Mouse (Mus musculus) hindbrain, embryonic 16.5 days (tissue): ENCODE measurements at regions not wholly inside any gene's neighbourhood (a gene's known extent, or its start where the extent isn't known, plus 50 kb on each side); places are given as distances from the start of the nearest gene placed in this dataset.
A peak's percentile ranks its signal among the peaks of the same experiment; 100 is the strongest.

Experiments used
- ATAC-seq: fragments of 200-750 bp; cut with Nextera tagmentation; 2 replicates; pipeline ENCODE4 v1.8.0; 2017; ENCODE audit warnings: moderate TSS enrichment, moderate library complexity
- H3K27ac ChIP-seq: fragments of 300-500 bp; sonication (generic); 2 replicates; pipeline ENCODE4 v1.5.1; 2014; ENCODE audit warnings: low read depth, mild to moderate bottlenecking, control low read depth, low read length, moderate library complexity
- H3K27me3 ChIP-seq: fragments of 300-500 bp; sonication (generic); replicated peaks from 2 replicates; pipeline ENCODE4 v1.6.1; 2014; ENCODE audit warnings: low read length; ENCODE audit not compliant: control insufficient read depth, insufficient read depth
- H3K36me3 ChIP-seq: fragments of 300-500 bp; sonication (generic); 2 replicates; pipeline ENCODE4 v1.6.1; 2014; ENCODE audit warnings: mild to moderate bottlenecking, low read length, moderate library complexity, mixed read lengths; ENCODE audit not compliant: control insufficient read depth, insufficient read depth
- H3K4me1 ChIP-seq: fragments of 300-500 bp; sonication (generic); 2 replicates; pipeline ENCODE4 v1.6.1; 2014; ENCODE audit warnings: low read depth, low read length; ENCODE audit not compliant: control insufficient read depth, insufficient read depth
- H3K4me2 ChIP-seq: fragments of 300-500 bp; sonication (generic); 2 replicates; pipeline ENCODE4 v1.6.1; 2014; ENCODE audit warnings: mild to moderate bottlenecking, low read length, control low read depth, moderate library complexity
- H3K4me3 ChIP-seq: fragments of 300-500 bp; sonication (generic); 2 replicates; pipeline ENCODE4 v1.5.1; 2014; ENCODE audit warnings: mild to moderate bottlenecking, low read length, control low read depth, moderate library complexity
- H3K9ac ChIP-seq: fragments of 300-500 bp; sonication (generic); 2 replicates; pipeline ENCODE4 v1.6.1; 2014; ENCODE audit warnings: low read depth, mild to moderate bottlenecking, control low read depth, low read length, moderate library complexity
- H3K9me3 ChIP-seq: fragments of 300-500 bp; sonication (generic); 2 replicates; pipeline ENCODE4 v1.6.1; 2014; ENCODE audit warnings: mild to moderate bottlenecking, low read length, moderate library complexity; ENCODE audit not compliant: control insufficient read depth
- WGBS: fragments of 180-500 bp; shearing (Covaris S2); extraction: QIAGEN DNeasy Blood & Tissue Kit; methylation state at CpG from one replicate; pipeline ENCODE4 v1.1.7; 2014; 5-methylcytosine and 5-hydroxymethylcytosine counted together

DNA sequence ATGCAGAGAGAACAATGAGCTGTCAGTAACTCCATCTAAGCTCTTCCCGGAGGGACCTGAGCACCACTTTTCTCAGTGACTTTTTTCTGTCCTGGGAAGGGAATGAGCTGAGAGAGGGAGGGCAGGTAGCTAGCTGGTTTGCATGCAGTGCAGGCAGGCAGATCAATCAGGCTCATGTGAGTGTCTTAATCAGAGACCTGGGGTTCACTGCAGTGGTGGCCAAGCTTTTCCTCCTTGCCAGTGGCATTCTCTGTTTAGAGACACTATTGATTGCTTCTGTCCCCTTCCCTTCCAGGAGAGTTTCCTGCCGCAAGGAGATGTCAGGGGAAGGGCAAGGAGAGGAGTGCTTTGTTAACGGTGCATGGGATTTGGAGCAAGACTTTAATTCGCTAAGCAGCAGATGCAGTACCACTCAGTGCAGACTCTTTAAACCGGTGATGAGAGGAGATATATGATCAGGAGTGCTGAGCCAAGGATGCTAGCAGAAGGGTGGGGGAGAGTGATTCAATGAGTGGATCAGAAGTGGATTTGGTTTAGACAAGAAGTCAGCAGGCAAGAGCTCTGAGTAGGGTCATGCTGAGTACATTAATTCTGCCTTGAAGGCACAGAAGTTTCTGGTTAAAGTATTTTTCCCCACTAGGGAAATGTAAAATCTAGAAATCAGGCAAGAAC is 535.4 kb upstream of the Sel1l start:
- H3K27me3 ChIP-seq = no peaks in the 10 kb centered on the region
- H3K4me3 ChIP-seq = no peak overlapping the region
- peaks cover 5% of the 10 kb centered on the region; the same call in 1 of the 2 replicates for H3K4me1 ChIP-seq
- WGBS = 10% methylated on average over 5 of the region's 5 CpGs
- H3K36me3 ChIP-seq = no peaks in the 10 kb centered on the region
- no peak overlapping the region for H3K9ac ChIP-seq
- no peaks in the 10 kb centered on the region for H3K9me3 ChIP-seq
- peak; percentile 69 for ATAC-seq
- peak overlapping the region; percentile 28; the same call in 1 of the 2 replicates for H3K4me2 ChIP-seq
- 0 out of 2 replicates have a peak overlapping the region, but pooled peaks have one; percentile 23 for H3K27ac ChIP-seq

DNA sequence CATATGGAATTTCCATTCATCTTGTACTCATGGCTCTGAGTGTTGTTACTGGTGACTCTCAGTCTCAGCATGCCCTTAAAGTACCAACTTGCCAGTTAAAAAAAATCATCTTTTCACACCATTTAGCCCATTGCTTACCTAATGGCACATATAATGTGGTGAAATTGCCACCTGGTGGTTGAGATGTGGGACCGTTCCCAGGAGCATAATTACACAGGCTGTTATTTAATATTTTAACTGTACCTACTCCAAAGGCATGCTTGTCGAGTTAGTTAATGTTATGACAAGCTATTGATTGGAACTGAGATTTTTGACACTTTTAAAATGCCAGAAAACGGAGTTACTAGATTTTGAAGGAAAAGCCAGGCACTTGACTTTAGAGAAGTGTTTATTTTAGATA is 530.2 kb upstream of the Sel1l start:
- 60% methylated on average over 3 of the region's 3 CpGs for WGBS
- Histone ChIP-seq H3K27ac (no peak overlapping the region), H3K4me3 (no peak overlapping the region), H3K27me3 (no peaks in the 10 kb centered on the region), H3K36me3 (no peaks in the 10 kb centered on the region), H3K9me3 (no peaks in the 10 kb centered on the region), H3K4me2 (no peak overlapping the region), H3K9ac (no peak overlapping the region), H3K4me1 (peaks cover 1% of the 10 kb centered on the region; the same call in 1 of the 2 replicates)
- no peak for ATAC-seq

DNA sequence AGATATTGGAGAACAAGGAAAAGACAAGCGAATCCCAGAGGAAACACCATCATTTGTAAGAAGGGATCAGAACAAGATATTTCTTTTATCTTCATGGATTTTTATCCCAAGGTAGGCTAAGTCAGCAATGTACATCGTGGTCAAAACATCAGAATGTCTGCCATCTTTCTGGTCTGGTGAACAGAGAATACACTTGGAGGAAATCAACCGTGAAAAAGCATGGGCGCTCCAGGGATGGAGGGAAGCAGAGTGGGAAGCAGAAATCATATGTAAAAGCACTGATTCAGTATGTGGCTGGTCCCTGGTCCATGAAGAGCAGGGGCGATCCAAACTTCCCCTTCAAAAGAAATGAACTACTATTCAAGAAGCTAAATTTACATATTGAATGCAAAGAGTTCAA is 517.0 kb upstream of the Sel1l start:
- ATAC-seq = no peak
- no peak overlapping the region for H3K4me2 ChIP-seq
- no peaks in the 10 kb centered on the region for H3K36me3 ChIP-seq
- no peaks in the 10 kb centered on the region for H3K9me3 ChIP-seq
- no peak overlapping the region for H3K9ac ChIP-seq
- no peak overlapping the region for H3K27ac ChIP-seq
- no peaks in the 10 kb centered on the region for H3K4me1 ChIP-seq
- H3K27me3 ChIP-seq = no peaks in the 10 kb centered on the region
- 74% methylated on average over 5 of the region's 5 CpGs for WGBS
- no peak overlapping the region for H3K4me3 ChIP-seq

DNA sequence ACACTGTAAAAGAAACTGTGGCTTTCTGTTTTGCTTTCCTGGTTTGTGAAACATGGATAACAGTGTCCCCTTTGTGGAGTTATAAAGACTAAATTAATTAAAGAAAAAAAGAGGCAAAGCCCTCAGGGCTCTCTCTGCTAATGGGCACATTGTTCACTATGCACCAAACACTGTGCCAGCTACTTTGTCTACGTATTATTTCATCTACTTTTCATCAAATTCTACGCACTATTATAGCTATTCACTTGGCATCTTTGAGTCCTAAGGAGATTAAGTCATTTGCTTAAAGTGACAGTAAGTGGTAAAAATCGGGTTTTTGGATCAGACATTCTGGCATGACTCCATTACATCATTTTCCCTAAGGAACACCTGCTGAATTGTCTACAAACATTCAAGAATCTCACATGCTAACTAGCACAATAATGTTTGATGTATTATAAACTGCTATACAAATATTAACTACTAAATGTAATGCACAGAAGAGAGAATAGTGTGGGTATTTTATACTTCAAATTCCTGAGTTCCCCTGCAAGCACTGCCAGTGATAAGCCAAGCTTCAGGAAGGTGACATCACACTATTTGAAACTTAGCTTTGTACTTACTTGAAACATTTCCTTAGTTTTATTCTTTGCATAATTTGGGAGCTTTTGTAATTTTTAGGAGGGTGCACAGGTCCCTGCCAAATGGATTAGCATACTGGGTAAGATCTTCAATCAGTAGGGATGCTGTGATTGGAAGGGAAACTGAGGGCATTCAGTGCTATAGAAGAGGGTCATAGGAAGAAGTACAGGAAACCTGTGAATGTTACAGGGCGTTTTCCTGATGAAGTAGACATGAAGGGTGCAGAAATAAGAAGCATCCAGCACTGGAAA is 504.7 kb upstream of the Sel1l start:
- no peak overlapping the region for H3K4me2 ChIP-seq
- H3K27me3 ChIP-seq = no peaks in the 10 kb centered on the region
- H3K4me3 ChIP-seq = no peak overlapping the region
- H3K27ac ChIP-seq = no peak overlapping the region
- 55% methylated on average over 4 of the region's 4 CpGs for WGBS
- no peak for ATAC-seq
- H3K9me3 ChIP-seq = no peaks in the 10 kb centered on the region
- no peak overlapping the region for H3K9ac ChIP-seq
- no peaks in the 10 kb centered on the region for H3K4me1 ChIP-seq
- H3K36me3 ChIP-seq = no peaks in the 10 kb centered on the region

GRCm38 (mm10) chr12:92318241-92318640 is 469.3 kb upstream of the Sel1l start:
- H3K4me2 ChIP-seq = no peak overlapping the region
- ATAC-seq = no peak
- no peak overlapping the region for H3K9ac ChIP-seq
- H3K27ac ChIP-seq = no peak overlapping the region
- no peaks in the 10 kb centered on the region for H3K4me1 ChIP-seq
- no peaks in the 10 kb centered on the region for H3K36me3 ChIP-seq
- no peaks in the 10 kb centered on the region for H3K9me3 ChIP-seq
- no peak overlapping the region for H3K4me3 ChIP-seq
- whole genome bisulfite sequencing = 50% methylated on average over 1 of the region's 1 CpGs
- no peaks in the 10 kb centered on the region for H3K27me3 ChIP-seq

DNA sequence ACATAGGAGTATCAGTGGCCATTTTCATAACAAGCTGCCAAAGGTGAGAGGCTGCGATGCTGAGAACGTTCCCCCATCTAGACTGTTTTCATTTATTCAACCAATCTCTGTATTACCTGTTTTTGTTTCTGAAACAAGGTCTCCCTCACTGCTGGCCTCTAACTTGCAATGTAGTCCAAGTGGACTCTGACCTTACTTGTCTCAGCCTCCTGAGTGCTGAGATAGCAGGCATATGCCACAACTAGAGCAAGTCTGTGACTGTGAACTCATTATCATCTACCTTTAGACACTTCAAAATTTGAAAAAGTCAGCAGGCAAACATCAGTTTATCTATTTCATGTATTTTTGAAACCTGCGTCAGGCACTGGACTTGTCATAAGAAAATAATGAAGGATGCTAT is 468.7 kb upstream of the Sel1l start:
- no peak overlapping the region for H3K27ac ChIP-seq
- no peak overlapping the region for H3K4me2 ChIP-seq
- no peaks in the 10 kb centered on the region for H3K27me3 ChIP-seq
- H3K9me3 ChIP-seq = no peaks in the 10 kb centered on the region
- 97% methylated on average over 3 of the region's 3 CpGs for WGBS
- no peak overlapping the region for H3K4me3 ChIP-seq
- no peaks in the 10 kb centered on the region for H3K36me3 ChIP-seq
- H3K4me1 ChIP-seq = no peaks in the 10 kb centered on the region
- no peak for ATAC-seq
- no peak overlapping the region for H3K9ac ChIP-seq

GRCm38 (mm10) chr12:92316285-92316684 is 467.3 kb upstream of the Sel1l start:
- Histone ChIP-seq H3K4me1 (no peaks in the 10 kb centered on the region), H3K36me3 (no peaks in the 10 kb centered on the region), H3K4me2 (no peak overlapping the region), H3K9ac (no peak overlapping the region), H3K9me3 (no peaks in the 10 kb centered on the region), H3K27me3 (no peaks in the 10 kb centered on the region), H3K27ac (no peak overlapping the region), H3K4me3 (no peak overlapping the region)
- no peak for ATAC-seq

GRCm38 (mm10) chr12:92315820-92316219 is 466.9 kb upstream of the Sel1l start:
- Histone ChIP-seq H3K4me3 (no peak overlapping the region), H3K9ac (no peak overlapping the region), H3K4me2 (no peak overlapping the region), H3K9me3 (no peaks in the 10 kb centered on the region), H3K36me3 (no peaks in the 10 kb centered on the region), H3K4me1 (no peaks in the 10 kb centered on the region), H3K27me3 (no peaks in the 10 kb centered on the region), H3K27ac (no peak overlapping the region)
- ATAC-seq = no peak
- WGBS = 90% methylated on average over 2 of the region's 2 CpGs

DNA sequence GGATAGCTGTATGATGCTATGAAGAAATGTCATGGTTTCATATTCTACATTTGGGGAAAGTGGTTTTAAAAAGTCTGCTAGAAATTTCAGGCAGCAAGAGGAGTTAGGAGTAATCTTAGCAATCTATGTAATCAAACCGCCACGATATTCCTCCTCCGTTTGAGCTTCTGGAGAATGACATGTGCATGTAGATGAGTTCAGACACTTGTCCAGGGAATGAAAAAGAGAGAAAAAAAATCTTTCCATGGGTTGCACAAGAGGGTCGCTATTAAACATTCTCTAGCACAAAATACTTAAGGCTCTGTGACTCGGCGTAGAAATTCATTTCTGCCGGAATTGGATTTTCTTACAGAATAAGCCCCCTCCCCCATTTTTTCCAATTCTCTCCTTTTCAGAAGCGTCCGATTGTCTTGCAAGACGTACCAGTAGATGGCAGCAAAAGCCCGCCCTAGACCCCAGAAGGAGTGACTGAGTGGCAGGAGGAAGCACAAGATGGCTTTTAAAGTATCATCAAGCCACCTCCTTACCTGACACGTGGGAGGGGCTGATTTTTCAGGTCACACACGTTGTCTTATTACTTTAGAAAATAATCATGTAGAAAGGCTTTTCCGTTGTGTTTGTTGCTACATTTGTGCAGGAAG is 454.1 kb upstream of the Sel1l start:
- 16% methylated on average over 14 of the region's 14 CpGs for WGBS

More for the DNA sequence above, 454.1 kb upstream of the Sel1l start:
- H3K9ac ChIP-seq = no peak overlapping the region
- peak; percentile 88 for ATAC-seq
- H3K4me3 ChIP-seq = peak overlapping the region; percentile 13; the same call in 1 of the 2 replicates
- no peaks in the 10 kb centered on the region for H3K4me1 ChIP-seq
- no peaks in the 10 kb centered on the region for H3K27me3 ChIP-seq
- H3K9me3 ChIP-seq = no peaks in the 10 kb centered on the region
- H3K27ac ChIP-seq = no peak overlapping the region
- H3K4me2 ChIP-seq = peak overlapping the region; percentile 44
- no peaks in the 10 kb centered on the region for H3K36me3 ChIP-seq
